Mouse (Mus musculus): ENCODE measurements around the gene Ola1. TPM values are rescaled to one million over a fixed set of nuclear protein-coding genes. Genes with fewer than 3 reads are reported as not detected.
A peak's percentile ranks its signal among the peaks of the same experiment; 100 is the strongest.

Ola1 gene
- total RNA-seq, 2 experiments from 2014 or later: 96.9 to 102 TPM

GRCm38 (mm10) chr2:73142832-73143470 lies 75.8 kb downstream of the Ola1 start:
- no peak overlapping the region for H3K27ac ChIP-seq
- intact Hi-C loops (cut with DNase I): no loop called here
- TF ChIP-seq CTCF (IDR thresholded peaks at IDR 0.05): no peak
- no peak overlapping the region for H3K4me3 ChIP-seq
- DNase-seq (ENCODE audit: extremely low spot score in 1 of 2, low spot score in 2 of 2): no peak

- no peak overlapping the region for H3K27ac ChIP-seq
- intact Hi-C loops (cut with DNase I): no loop called here
- no peak for TF ChIP-seq CTCF (IDR thresholded peaks at IDR 0.05)
- no peak for DNase-seq (ENCODE audit: extremely low spot score in 1 of 2, low spot score in 2 of 2)
- no peak overlapping the region for H3K4me3 ChIP-seq
Observed at GRCm38 (mm10) chr2:73132897-73133296, 85.8 kb downstream of the Ola1 start.

DNA sequence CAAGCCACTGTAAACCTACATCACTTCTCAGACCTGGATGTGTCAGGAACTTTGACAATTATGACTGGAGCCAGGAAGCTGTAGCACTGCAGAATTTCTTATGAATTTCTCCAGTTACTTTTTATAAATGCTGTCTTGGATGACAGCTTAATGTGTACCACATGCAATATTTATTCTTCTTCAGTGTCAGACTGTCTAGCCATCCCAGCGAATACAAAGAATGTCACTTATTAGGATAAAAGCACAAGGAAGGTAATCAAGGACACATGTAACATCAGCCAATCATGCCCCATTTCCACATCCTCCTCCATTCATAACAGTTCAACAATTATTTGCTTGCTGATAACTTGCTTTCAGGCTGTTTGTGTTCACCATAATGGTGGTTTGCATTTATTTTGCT lies 91.0 kb downstream of the Ola1 start:
- intact Hi-C loops (cut with DNase I): no loop called here
- TF ChIP-seq CTCF (IDR thresholded peaks at IDR 0.05): no peak
- H3K27ac ChIP-seq: no peak overlapping the region
- no peak for DNase-seq (ENCODE audit: extremely low spot score in 1 of 2, low spot score in 2 of 2)
- no peak overlapping the region for H3K4me3 ChIP-seq

DNA sequence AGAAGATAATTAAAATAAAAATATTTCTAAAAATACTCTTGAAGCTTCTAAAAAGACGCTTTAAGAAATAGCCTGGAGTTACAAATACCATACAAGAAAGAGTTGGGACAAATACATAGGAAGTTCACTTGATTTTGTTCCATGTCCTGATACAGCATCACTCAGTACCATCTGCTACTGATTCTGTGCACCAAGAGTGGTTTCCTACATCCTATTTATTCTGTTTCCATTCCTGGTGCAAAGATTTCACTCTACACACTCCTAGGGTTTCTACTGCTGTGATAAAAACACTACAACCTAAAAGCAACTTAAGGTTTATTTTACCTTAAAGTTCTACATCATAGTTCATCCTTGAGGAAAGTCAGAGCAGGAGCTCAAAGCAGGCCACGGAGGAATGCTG lies 99.9 kb downstream of the Ola1 start:
- DNase-seq (ENCODE audit: extremely low spot score in 1 of 2, low spot score in 2 of 2): no peak
- intact Hi-C loops (cut with DNase I): no loop called here
- Histone ChIP-seq H3K4me3 (no peak overlapping the region), H3K27ac (no peak overlapping the region)
- no peak for TF ChIP-seq CTCF (IDR thresholded peaks at IDR 0.05)

- no peak for TF ChIP-seq CTCF (IDR thresholded peaks at IDR 0.05)
- intact Hi-C loops (cut with DNase I): no loop called here
- no peak for DNase-seq (ENCODE audit: extremely low spot score in 1 of 2, low spot score in 2 of 2)
- no peak overlapping the region for H3K4me3 ChIP-seq
- no peak overlapping the region for H3K27ac ChIP-seq
Observed at GRCm38 (mm10) chr2:73107089-73107488, 111.6 kb downstream of the Ola1 start.

DNA sequence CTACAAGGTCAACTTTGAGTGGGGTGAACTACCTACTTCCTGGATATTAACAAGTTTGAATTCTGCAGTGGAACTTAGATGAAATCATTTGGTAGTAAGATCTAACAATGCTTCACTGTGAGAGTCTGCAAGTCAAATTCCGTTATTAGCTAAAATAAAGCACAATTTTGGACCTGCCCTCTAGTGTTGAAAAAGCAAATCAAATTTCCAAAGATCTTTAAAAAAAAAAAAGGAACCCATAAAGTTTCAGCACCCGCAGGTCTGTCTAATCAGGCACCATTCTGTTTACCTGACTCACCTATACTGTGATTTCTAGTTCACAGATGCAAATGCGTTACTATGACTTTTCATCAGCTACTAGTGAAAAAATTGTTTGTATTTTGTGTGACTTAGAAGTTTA lies 122.2 kb downstream of the Ola1 start:
- intact Hi-C loops (cut with DNase I): no loop called here
- no peak overlapping the region for H3K4me3 ChIP-seq

GRCm38 (mm10) chr2:73095300-73095699 lies 123.4 kb downstream of the Ola1 start:
- intact Hi-C loops (cut with DNase I): no loop called here
- Histone ChIP-seq H3K4me3 (no peak overlapping the region), H3K27ac (no peak overlapping the region)
- no peak for TF ChIP-seq CTCF (IDR thresholded peaks at IDR 0.05)
- DNase-seq (ENCODE audit: extremely low spot score in 1 of 2, low spot score in 2 of 2): no peak

More for the DNA sequence above, 122.2 kb downstream of the Ola1 start:
- H3K27ac ChIP-seq: no peak overlapping the region
- peak; percentile 43 for TF ChIP-seq CTCF (IDR thresholded peaks at IDR 0.05)
- no peak for DNase-seq (ENCODE audit: extremely low spot score in 1 of 2, low spot score in 2 of 2)

GRCm38 (mm10) chr2:73093032-73093431 lies 125.7 kb downstream of the Ola1 start:
- no peak for TF ChIP-seq CTCF (IDR thresholded peaks at IDR 0.05)
- intact Hi-C loops (cut with DNase I): no loop called here
- Histone ChIP-seq H3K27ac (no peak overlapping the region), H3K4me3 (no peak overlapping the region)
- DNase-seq (ENCODE audit: extremely low spot score in 1 of 2, low spot score in 2 of 2): no peak

- DNase-seq (ENCODE audit: extremely low spot score in 1 of 2, low spot score in 2 of 2): no peak
- no peak overlapping the region for H3K27ac ChIP-seq
- intact Hi-C loops (cut with DNase I): no loop called here
- no peak for TF ChIP-seq CTCF (IDR thresholded peaks at IDR 0.05)
- no peak overlapping the region for H3K4me3 ChIP-seq
Observed at GRCm38 (mm10) chr2:73091302-73091701, 127.4 kb downstream of the Ola1 start.

- intact Hi-C loops (cut with DNase I): no loop called here
- Histone ChIP-seq H3K4me3 (no peak overlapping the region), H3K27ac (no peak overlapping the region)
- no peak for TF ChIP-seq CTCF (IDR thresholded peaks at IDR 0.05)
- no peak for DNase-seq (ENCODE audit: extremely low spot score in 1 of 2, low spot score in 2 of 2)
Observed at GRCm38 (mm10) chr2:73087641-73088040, 131.1 kb downstream of the Ola1 start.

- intact Hi-C loops (cut with DNase I): no loop called here
- H3K4me3 ChIP-seq: no peak overlapping the region
- no peak for TF ChIP-seq CTCF (IDR thresholded peaks at IDR 0.05)
- DNase-seq (ENCODE audit: extremely low spot score in 1 of 2, low spot score in 2 of 2): peak in 1 of 2 experiments; percentile 23
- no peak overlapping the region for H3K27ac ChIP-seq
Observed at GRCm38 (mm10) chr2:73085669-73086304, 132.9 kb downstream of the Ola1 start.

DNA sequence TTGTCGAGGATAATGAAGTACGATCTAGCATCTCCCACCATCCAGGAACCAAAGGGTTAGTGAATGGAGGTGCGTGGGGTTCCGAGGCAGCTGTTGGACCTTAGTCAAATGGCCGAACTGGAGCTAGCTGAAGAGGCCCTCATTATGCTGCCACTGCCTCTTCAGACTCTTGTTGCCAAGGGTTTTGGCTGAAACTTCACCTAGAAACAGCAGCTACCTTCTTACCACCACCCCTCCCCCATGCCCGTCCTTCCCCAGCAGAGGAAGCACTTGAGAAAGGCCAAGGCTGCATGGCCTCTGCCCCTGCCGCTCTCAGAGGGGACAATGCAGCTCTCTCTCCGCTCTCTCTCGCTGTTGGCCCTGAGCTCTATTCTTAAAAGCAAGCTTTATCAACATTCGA lies 136.2 kb downstream of the Ola1 start:
- DNase-seq (ENCODE audit: extremely low spot score in 1 of 2, low spot score in 2 of 2): peak in 1 of 2 experiments; percentile 19
- intact Hi-C loops (cut with DNase I): no loop called here
- Histone ChIP-seq H3K27ac (no peak overlapping the region), H3K4me3 (no peak overlapping the region)
- TF ChIP-seq CTCF (IDR thresholded peaks at IDR 0.05): no peak

GRCm38 (mm10) chr2:73081861-73082260 lies 136.9 kb downstream of the Ola1 start:
- no peak for DNase-seq (ENCODE audit: extremely low spot score in 1 of 2, low spot score in 2 of 2)
- no peak for TF ChIP-seq CTCF (IDR thresholded peaks at IDR 0.05)
- Histone ChIP-seq H3K27ac (no peak overlapping the region), H3K4me3 (no peak overlapping the region)
- intact Hi-C loops (cut with DNase I): no loop called here

Measured in left cerebral cortex, adult 2 months (tissue).